Mouse (Mus musculus) retina, postnatal 7 days (tissue): ENCODE data around the gene Olfr288.

Experiments
- DNase-seq: peaks from one replicate; pipeline ENCODE4 v3.0.0-alpha.2; 2012; ENCODE audit warnings: low read depth, low spot score

Olfr288 gene

DNA sequence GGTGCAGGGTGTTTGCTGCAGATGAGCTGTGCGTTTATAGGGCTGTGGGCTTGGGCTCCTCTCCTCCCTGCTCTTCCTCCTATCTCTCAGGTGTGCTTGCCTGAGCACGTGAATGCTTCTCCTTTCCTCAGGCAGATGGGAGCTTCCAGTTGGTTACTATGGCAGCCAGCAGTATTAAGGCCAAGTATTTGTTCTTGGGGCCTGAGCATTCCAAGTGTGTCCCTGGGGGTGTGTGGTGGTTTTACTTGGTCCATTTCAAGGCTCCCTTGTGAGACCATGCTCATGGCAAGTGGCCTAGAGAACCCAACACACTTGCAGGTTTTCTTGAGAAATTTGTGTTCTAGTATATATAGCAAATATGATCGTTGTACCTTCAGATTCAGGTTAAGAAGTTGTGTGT lies at the start of gene Olfr288:
TSS of gene Olfr288 (minus strand) at position 101 of the 400 bp plus-strand sequence.
- DNase-seq = no peak

GRCm38 (mm10) chr15:98235442-98235841 lies 40.1 kb upstream of the Olfr288 start:
- DNase-seq = no peak

- no peak for DNase-seq
Measured at GRCm38 (mm10) chr15:98234350-98234749, 39.0 kb upstream of the Olfr288 start, which contains the start of gene Olfr286. Gene Olfr286, minus strand, starts transcription at chr15:98234450.

DNA sequence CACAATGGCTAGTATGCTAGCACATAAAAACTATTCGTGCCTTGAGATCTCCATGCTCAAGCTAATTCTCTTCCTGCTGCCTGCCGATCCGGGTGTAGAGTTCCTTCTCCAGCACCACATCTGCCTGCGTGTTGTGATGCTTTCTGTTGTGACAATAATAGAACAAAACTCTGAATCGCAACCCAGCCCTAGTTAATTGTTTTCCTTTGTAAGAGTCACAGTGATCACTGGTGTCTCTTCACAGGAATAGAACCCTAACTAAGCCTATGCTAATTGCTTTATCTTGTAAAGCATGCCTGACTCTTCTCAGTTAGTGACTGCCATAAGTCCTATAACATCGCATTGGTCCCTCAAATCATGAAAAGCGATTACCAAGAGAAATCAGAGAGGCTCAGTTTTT lies 30.8 kb upstream of the Olfr288 start:
- DNase-seq = no peak

DNA sequence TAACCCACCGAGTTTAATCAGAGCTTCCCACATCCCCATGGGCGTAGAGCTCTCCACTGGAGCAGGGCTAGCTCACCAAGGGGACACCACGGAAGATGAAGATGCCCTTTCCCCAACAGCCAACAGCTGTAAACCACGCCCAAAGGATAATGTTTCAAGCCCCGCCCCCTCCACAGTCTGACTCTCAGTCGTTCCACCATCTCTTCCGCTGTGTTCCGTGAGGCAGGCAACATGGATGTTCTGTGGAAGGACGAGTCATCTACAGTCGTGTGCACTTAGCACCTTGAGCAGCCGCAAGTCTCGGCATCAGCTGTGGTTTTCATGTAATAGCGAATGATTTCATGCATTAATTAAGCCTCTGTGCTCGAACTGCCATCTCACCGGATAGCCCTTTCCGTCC lies 30.3 kb upstream of the Olfr288 start:
- DNase-seq = no peak

DNA sequence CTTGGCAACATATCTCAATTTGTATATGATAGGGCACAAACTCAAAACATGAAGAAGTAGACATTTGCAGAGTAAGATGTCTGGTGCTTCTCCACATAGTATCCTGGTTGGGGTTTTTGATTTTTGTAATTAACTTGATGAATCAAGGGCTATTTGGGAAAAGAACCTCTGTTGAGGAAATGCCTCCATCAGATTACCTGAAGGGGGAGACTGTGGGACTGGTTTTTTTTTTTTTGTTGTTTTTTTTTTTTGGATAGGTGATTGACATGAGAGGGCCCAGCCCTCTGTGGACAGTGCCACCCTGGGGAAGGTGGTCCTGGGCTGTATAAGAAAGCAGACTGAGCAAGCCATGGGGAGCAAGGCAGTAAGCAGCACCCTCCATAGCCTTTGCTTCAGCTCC lies 27.0 kb upstream of the Olfr288 start:
- no peak for DNase-seq

DNA sequence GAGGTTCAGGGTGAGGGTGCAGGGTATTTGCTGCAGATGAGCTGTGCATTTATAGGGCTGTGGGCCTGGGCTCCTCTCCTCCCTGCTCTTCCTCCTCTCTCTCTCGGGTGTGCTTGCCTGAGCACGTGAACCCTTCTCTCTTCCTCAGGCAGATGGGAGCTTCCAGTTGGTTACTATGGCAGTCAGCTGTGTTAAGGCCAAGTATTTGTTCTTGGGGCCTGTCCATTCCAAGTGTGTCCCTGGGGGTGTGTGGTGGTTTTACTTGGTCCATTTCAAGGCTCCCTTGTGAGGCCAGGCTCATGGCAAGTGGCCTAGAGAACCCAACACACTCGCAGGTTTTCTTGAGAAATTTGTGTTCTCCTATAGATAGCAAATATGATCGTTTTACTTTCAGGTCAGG lies 25.5 kb upstream of the Olfr288 start, which contains the start of the genes Gm44579 and Olfr287:
TSS of gene Gm44579 (minus strand) at position 101 of the 400 bp plus-strand sequence.
TSS of gene Olfr287 (minus strand) at position 180 of the 400 bp plus-strand sequence.
- no peak for DNase-seq

DNA sequence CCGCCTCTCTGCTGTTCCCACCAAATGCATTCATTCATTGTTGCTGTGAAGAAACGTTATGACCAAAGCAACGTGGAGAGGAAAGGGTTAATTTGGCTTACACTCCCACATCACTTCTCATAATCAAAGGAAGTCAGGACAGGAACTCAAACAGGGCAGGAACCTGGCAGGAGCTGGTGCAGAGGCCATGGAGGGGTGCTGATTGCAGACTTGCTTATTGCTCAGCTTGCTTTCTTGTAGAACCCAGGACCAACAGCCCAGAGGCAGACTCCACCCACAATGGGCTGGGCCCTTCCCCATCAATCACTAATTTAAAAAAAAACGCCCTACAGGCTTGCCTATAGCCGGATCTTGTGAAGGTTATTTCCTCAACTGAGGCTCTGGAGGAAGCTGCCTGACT lies 18.8 kb upstream of the Olfr288 start:
- no peak for DNase-seq

DNA sequence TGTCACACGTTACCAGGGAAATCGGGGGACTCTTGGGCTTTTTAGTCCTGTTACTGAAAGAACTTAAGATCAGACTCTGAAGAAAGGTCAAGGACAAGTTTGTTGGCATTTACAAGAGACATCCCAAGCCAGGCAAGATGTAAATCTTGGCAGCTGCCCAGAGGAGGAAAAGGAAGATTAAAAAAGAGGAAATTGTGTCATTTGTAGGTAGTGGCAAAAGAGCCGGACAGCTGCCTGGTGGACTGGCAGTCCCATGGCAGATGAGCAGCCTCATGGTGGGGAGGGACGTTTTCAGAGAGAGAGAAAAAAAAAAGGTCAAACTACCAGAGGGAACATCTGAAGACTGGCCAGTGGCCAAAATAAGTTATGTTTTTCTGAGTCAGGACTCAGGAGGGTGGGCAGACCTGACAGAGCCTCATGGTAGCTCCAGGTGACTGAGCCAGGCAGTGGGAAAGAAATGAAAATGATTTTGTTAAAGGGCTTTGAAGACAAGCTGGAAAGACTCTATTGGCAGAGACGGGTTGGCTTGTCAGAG lies 18.1 kb upstream of the Olfr288 start:
- DNase-seq = no peak

GRCm38 (mm10) chr15:98209676-98210075 lies 14.3 kb upstream of the Olfr288 start:
- no peak for DNase-seq

- DNase-seq = no peak
Measured at GRCm38 (mm10) chr15:98184456-98184855, 10.9 kb downstream of the Olfr288 start.

- DNase-seq = no peak
Measured at GRCm38 (mm10) chr15:98181856-98182570, 13.3 kb downstream of the Olfr288 start.

DNA sequence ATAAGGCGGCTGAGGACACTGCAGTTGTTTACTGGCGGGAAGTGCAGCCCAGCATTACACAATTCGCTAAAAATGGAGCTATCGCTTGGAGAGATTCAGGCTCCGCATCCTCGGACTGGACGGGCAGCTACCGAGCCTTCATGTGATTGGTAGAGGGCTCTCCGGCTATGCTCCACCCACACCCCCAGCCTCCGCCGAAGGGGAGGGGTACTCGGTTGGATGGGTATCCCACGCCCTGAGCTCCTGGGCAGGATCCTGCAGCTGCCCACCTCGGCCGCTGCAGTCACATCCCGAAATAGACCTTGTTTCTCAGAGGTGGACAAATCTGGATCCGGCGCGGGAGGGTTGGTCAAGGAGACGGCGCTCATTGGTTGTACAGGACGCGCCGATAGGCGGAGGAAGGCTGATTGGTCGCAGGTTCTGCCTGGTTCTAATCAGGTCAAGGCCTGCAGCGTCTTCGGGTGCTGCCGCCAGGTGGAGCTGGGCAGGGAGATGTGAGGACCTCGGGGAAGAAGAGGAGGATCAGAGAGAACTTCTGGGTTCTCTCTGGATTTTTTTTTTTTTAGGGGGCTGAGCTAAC lies 14.1 kb downstream of the Olfr288 start:
- DNase-seq = peak; percentile 86

DNA sequence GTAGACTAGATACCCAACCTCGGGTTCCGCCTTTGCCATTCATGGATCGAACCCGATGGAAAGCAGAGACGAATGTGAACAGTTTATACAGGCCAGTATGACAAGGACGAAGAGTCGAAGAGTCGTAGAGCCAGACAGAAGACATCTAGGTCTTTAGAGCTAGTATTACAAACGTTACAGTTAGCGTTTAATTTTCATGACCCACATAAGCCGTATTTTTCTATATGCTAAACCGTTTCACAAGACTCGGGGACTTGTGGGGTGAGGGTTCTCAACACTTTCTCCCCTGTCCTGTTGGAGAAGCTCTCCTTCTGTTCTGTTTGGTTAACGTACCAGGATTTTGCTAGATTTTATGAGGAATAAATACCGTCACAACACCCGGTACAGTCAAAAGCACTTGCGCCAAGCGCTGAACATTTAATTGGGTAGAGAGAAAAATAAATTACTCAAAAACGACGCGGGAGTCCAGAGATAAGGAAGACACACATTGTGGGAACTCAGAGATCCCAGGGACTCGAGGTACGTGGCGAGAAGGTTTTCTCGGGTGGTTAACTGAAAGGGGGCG lies 14.7 kb downstream of the Olfr288 start:
- no peak for DNase-seq

DNA sequence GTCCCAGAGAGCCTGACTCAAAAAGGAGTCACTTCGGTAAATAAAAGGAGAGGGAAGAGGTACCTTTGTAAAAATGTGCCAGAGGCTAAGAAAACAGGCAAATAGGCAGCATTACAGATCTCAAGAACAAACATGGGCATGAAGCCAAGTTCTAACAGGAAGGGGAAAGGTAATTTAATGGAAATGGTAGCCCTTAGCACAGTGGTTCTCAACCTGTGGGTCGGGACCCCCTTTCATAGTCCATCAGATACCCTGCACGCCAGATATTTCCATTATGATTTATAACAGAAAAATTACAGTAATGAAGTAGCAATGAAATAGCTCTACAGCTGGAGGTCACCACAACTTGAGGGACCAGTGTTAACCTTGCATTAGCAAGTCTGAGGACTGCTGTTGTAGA lies 18.0 kb downstream of the Olfr288 start:
- DNase-seq = no peak

DNA sequence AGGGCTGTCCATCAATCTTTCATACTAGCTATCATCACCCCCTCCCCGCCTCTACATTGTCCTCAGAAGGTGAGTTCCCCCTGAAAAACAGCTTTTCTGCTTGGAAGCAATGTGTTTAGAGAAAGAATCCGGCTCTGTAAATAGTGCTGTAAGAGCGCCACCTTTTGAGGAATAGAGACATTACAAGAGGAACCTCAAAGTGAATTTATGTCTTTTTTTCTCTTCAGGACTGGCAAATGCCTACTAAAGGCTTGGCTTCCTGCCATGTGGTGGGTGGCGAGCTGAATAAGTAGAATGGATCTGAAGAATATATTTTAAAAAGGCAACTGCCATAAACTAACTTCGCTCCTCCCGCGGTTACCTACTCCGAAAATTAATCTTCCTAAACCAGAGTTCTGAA lies 21.5 kb downstream of the Olfr288 start:
- DNase-seq = no peak

GRCm38 (mm10) chr15:98172113-98172512 lies 23.2 kb downstream of the Olfr288 start:
- no peak for DNase-seq

GRCm38 (mm10) chr15:98170917-98171316 lies 24.4 kb downstream of the Olfr288 start:
- no peak for DNase-seq

- no peak for DNase-seq
Measured at GRCm38 (mm10) chr15:98170365-98170764, 25.0 kb downstream of the Olfr288 start.

- no peak for DNase-seq
Measured at GRCm38 (mm10) chr15:98168622-98169004, 26.7 kb downstream of the Olfr288 start.

GRCm38 (mm10) chr15:98167645-98168621 lies 27.4 kb downstream of the Olfr288 start:
- DNase-seq = peak; percentile 75
